15 mouse cellular contexts compared by ENCODE assay signal in the genomic region with DNA sequence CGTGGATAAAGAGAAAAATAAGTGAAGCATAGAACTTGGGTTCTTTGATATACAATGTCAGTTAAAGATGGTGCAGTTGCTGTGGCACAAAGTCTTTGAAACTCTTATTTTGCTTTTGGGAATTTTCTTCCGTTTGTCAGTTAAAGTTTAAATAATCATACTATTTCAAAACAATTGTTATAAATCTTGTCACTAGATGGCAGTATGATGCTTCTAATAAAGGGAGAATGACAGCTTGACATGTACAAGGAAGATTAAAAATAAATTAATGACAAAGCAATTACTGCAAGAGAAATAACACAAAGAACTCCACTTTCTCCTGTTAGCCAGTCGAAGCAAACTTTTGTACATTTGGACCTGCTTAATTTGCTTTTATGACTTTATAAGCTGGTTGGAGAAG.
DNase-seq lines count a peak whose midpoint lies in the region; ATAC-seq and TF ChIP-seq lines count a peak whose summit lies in the region.
"Had no signal": no experiment of that assay in that cellular context is flagged by ENCODE, and none has a peak within 500 bp of the region (broad histone marks: within the 10 kb centered on the region; RNA-seq: fewer than 3 reads in every experiment).

No protein-coding gene starts in this region.

- H3K4me1 ChIP-seq in hindbrain, embryonic 14.5 days (replicated peaks; ENCODE audit: control insufficient read depth, insufficient read depth, low read length) = no peaks in the 10 kb centered on the region
- no peaks in the 10 kb centered on the region for H3K4me1 ChIP-seq in hindbrain, embryonic 13.5 days (replicated peaks)
- no peaks in the 10 kb centered on the region for H3K4me1 ChIP-seq in midbrain, postnatal 0 days (ENCODE audit: insufficient read depth, low read length)
- H3K4me1 ChIP-seq in midbrain, embryonic 16.5 days (ENCODE audit: control insufficient read depth, insufficient read depth, low read length) = no peaks in the 10 kb centered on the region
- H3K4me1 ChIP-seq: embryonic facial prominence, embryonic 15.5 days; heart, embryonic 15.5 days had no signal

- no peak overlapping the region for H3K9ac ChIP-seq in hindbrain, embryonic 14.5 days
- H3K9ac ChIP-seq in hindbrain, embryonic 13.5 days = no peak overlapping the region
- H3K9ac ChIP-seq in midbrain, postnatal 0 days (replicated peaks; ENCODE audit: low read length, poor library complexity, severe bottlenecking) = no peak overlapping the region
- no peak overlapping the region for H3K9ac ChIP-seq in midbrain, embryonic 16.5 days (ENCODE audit: low read depth, low read length)
- H3K9ac ChIP-seq: embryonic facial prominence, embryonic 15.5 days; heart, embryonic 15.5 days had no signal

- H3K27me3 ChIP-seq in hindbrain, embryonic 14.5 days (ENCODE audit: control insufficient read depth, insufficient read depth, low read length) = no peaks in the 10 kb centered on the region
- no peaks in the 10 kb centered on the region for H3K27me3 ChIP-seq in hindbrain, embryonic 13.5 days
- H3K27me3 ChIP-seq in midbrain, postnatal 0 days (ENCODE audit: insufficient read depth, low read length) = no peaks in the 10 kb centered on the region
- H3K27me3 ChIP-seq in midbrain, embryonic 16.5 days (ENCODE audit: control insufficient read depth, insufficient read depth, low read depth, low read length) = no peaks in the 10 kb centered on the region
- H3K27me3 ChIP-seq: embryonic facial prominence, embryonic 15.5 days; heart, embryonic 15.5 days had no signal

- no peaks in the 10 kb centered on the region for H3K9me3 ChIP-seq in hindbrain, embryonic 14.5 days (ENCODE audit: control insufficient read depth, low read length)
- no peaks in the 10 kb centered on the region for H3K9me3 ChIP-seq in hindbrain, embryonic 13.5 days
- H3K9me3 ChIP-seq in midbrain, postnatal 0 days (ENCODE audit: low read length) = no peaks in the 10 kb centered on the region
- no peaks in the 10 kb centered on the region for H3K9me3 ChIP-seq in midbrain, embryonic 16.5 days (replicated peaks; ENCODE audit: control insufficient read depth, low read length, poor library complexity, severe bottlenecking)
- H3K9me3 ChIP-seq: embryonic facial prominence, embryonic 15.5 days; heart, embryonic 15.5 days had no signal

- H3K4me3 ChIP-seq in hindbrain, embryonic 14.5 days (replicated peaks; ENCODE audit: low read length) = no peak overlapping the region
- H3K4me3 ChIP-seq in hindbrain, embryonic 13.5 days = no peak overlapping the region
- no peak overlapping the region for H3K4me3 ChIP-seq in midbrain, postnatal 0 days (ENCODE audit: low read depth, low read length)
- no peak overlapping the region for H3K4me3 ChIP-seq in midbrain, embryonic 16.5 days (ENCODE audit: low read depth, low read length)
- H3K4me3 ChIP-seq: embryonic facial prominence, embryonic 15.5 days; heart, embryonic 15.5 days; myocyte had no signal

- no peak overlapping the region for H3K4me2 ChIP-seq in hindbrain, embryonic 14.5 days (replicated peaks)
- no peak overlapping the region for H3K4me2 ChIP-seq in hindbrain, embryonic 13.5 days
- H3K4me2 ChIP-seq in midbrain, postnatal 0 days (ENCODE audit: low read depth, low read length, poor library complexity, severe bottlenecking) = no peak overlapping the region
- no peak overlapping the region for H3K4me2 ChIP-seq in midbrain, embryonic 16.5 days (ENCODE audit: low read length)
- H3K4me2 ChIP-seq: embryonic facial prominence, embryonic 15.5 days; heart, embryonic 15.5 days had no signal

- WGBS in hindbrain, embryonic 14.5 days = 39% methylated on average over 3 of the region's 3 CpGs
- 41% methylated on average over 3 of the region's 3 CpGs for WGBS in hindbrain, embryonic 13.5 days
- 33% methylated on average over 3 of the region's 3 CpGs for WGBS in midbrain, postnatal 0 days
- 33% methylated on average over 3 of the region's 3 CpGs for WGBS in midbrain, embryonic 16.5 days

- no peak for ATAC-seq in hindbrain, embryonic 14.5 days (ENCODE audit: low FRiP score)
- ATAC-seq in hindbrain, embryonic 13.5 days (ENCODE audit: low FRiP score) = no peak
- ATAC-seq in midbrain, postnatal 0 days (ENCODE audit: low FRiP score) = no peak
- no peak for ATAC-seq in midbrain, embryonic 16.5 days
- ATAC-seq in erythroid progenitor cell, adult 5-6 weeks (replicated peaks; ENCODE audit: low FRiP score, poor library complexity, severe bottlenecking) = no peak
- ATAC-seq: intestine, embryonic 16.5 days had no signal

- peak; percentile 71 for DNase-seq in hindbrain, embryonic 14.5 days (ENCODE audit: low spot score)
- peak; percentile 33 for DNase-seq in midbrain, postnatal 0 days (ENCODE audit: low spot score)
- DNase-seq in brain, adult 2 months (ENCODE audit: low read depth, low spot score) = peak; percentile 2
- peak; percentile 2 for DNase-seq in telencephalon, adult 2 months (ENCODE audit: low read depth, low spot score)
- DNase-seq in adrenal gland, adult 8-10 months = no peak
- DNase-seq: adrenal gland, postnatal 14 days; cerebellum, adult 2 months; thymus, postnatal 14 days had no signal

- peak; percentile 58 for TF ChIP-seq CTCF in midbrain, postnatal 0 days (IDR thresholded peaks at IDR 0.05)

- H3K36me3 ChIP-seq in hindbrain, embryonic 14.5 days (replicated peaks; ENCODE audit: control insufficient read depth, insufficient read depth) = no peaks in the 10 kb centered on the region
- H3K36me3 ChIP-seq in hindbrain, embryonic 13.5 days = no peaks in the 10 kb centered on the region
- H3K36me3 ChIP-seq in midbrain, postnatal 0 days (ENCODE audit: insufficient read depth, low read length) = no peaks in the 10 kb centered on the region
- no peaks in the 10 kb centered on the region for H3K36me3 ChIP-seq in midbrain, embryonic 16.5 days (ENCODE audit: control insufficient read depth, insufficient read depth, low read length)
- H3K36me3 ChIP-seq: embryonic facial prominence, embryonic 15.5 days; heart, embryonic 15.5 days had no signal

- H3K27ac ChIP-seq in hindbrain, embryonic 14.5 days = no peak overlapping the region
- H3K27ac ChIP-seq in hindbrain, embryonic 13.5 days = no peak overlapping the region
- no peak overlapping the region for H3K27ac ChIP-seq in midbrain, postnatal 0 days (ENCODE audit: low read depth, low read length)
- H3K27ac ChIP-seq in midbrain, embryonic 16.5 days (ENCODE audit: low read length) = no peak overlapping the region
- H3K27ac ChIP-seq: embryonic facial prominence, embryonic 15.5 days; heart, embryonic 15.5 days had no signal
